Mouse (Mus musculus) ES-Bruce4 (cell line): ENCODE results near the gene Prkce.

Source experiments
- CTCF ChIP-seq: IDR thresholded peaks from one replicate; pipeline ENCODE4 v1.8.1; 2011; ENCODE audit warnings: low read depth, low read length
- EP300 ChIP-seq: IDR thresholded peaks from 2 replicates; pipeline ENCODE4 v1.6.1; 2011; ENCODE audit warnings: low read depth, low read length; ENCODE audit not compliant: insufficient read depth
- POLR2A ChIP-seq: IDR thresholded peaks from one replicate; pipeline ENCODE4 v1.8.1; 2011; ENCODE audit warnings: low read length; ENCODE audit not compliant: insufficient read depth

DNA sequence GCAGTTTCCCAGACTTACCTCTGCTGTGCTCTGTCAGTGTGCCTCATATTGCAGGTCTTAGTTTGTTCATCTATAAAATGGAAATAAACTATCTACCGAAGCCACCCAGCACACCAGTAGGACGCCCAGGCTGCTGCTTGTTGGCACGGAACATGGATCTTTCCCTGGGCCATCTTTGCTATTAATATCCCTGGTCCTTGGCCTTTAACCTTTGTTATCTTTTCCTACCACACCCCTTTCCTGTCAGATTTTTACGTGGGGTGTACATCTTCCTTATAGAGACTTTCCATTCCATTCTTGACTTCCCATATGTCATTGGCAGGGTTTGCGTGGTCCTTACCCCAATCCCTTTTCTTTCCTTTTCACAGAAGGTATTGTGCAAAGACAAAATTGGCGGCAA, 363.6 kb downstream of the Prkce start:
- TF ChIP-seq POLR2A (no peak), CTCF (no peak), EP300 (no peak)
